Mouse (Mus musculus): ENCODE results near the gene Sulf2. TPM values are rescaled to one million over a fixed set of nuclear protein-coding genes. Genes with fewer than 3 reads are reported as not detected.
A peak's percentile ranks its signal among the peaks of the same experiment; 100 is the strongest.

The Sulf2 gene
- polyA plus RNA-seq, 1 experiment from 2014 or later = 1.9 TPM

DNA sequence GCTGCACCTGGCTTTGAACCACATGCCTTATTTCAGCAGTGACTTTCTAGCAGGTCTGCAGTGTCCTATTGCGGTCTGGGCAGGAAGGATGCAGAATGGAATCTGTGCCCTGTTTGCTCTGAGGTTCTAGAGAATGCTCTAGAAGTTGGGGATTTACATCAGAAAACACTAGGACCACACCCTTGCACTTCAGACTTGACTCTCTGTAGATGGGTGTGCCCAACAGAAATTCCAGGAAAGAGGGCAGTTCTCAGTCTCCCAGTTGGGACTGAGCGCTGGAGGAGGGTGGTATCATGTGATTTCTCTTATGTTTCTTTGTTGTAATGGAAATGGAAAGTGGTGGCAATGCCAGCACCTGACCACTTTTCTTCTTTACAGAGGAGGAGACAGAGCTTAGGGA lies 1.7 kb upstream of the Sulf2 start:
- no peak for ATAC-seq (ENCODE audit: insufficient read depth)
- no peak overlapping the region for H3K4me2 ChIP-seq
- H3K9me3 ChIP-seq (replicated peaks) = no peaks in the 10 kb centered on the region
- no peak overlapping the region for H3K27ac ChIP-seq (replicated peaks)
- peaks cover 12% of the 10 kb centered on the region; the same call in 1 of the 2 replicates for H3K4me1 ChIP-seq (replicated peaks)
- no peak overlapping the region for H3K4me3 ChIP-seq (replicated peaks)
- no peak overlapping the region for H3K9ac ChIP-seq
- no peaks in the 10 kb centered on the region for H3K36me3 ChIP-seq (replicated peaks)
- WGBS (ENCODE audit: insufficient replicate concordance) = 54% methylated on average over 2 of the region's 2 CpGs
- H3K27me3 ChIP-seq = peaks cover 60% of the 10 kb centered on the region

DNA sequence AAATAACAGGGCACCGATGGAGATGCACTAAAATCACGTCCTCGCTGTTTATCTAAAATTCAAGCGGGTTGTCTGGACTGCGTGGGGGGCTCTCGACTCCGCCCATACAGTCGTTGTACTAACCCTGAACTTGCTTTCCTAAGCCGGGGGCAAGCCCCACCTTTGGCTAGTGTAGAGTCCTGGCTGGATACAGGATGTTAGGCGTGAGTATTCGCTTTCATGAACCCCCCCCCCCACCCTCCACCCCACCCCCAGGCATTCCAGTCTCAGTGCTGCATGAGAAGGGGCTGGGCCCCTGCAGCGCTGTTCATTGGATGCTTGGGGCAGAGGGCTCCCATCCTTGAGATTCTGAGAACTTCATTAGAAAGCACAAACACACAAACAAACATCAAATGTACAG lies 659 bp upstream of the Sulf2 start:
- no peak overlapping the region for H3K4me2 ChIP-seq
- no peaks in the 10 kb centered on the region for H3K9me3 ChIP-seq (replicated peaks)
- H3K27me3 ChIP-seq = peaks cover 67% of the 10 kb centered on the region
- no peak for ATAC-seq (ENCODE audit: insufficient read depth)
- H3K27ac ChIP-seq (replicated peaks) = no peak overlapping the region
- no peak overlapping the region for H3K9ac ChIP-seq
- H3K4me3 ChIP-seq (replicated peaks) = no peak overlapping the region
- WGBS (ENCODE audit: insufficient replicate concordance) = 16% methylated on average over 12 of the region's 12 CpGs
- peaks cover 12% of the 10 kb centered on the region; the same call in 1 of the 2 replicates for H3K4me1 ChIP-seq (replicated peaks)
- H3K36me3 ChIP-seq (replicated peaks) = no peaks in the 10 kb centered on the region

DNA sequence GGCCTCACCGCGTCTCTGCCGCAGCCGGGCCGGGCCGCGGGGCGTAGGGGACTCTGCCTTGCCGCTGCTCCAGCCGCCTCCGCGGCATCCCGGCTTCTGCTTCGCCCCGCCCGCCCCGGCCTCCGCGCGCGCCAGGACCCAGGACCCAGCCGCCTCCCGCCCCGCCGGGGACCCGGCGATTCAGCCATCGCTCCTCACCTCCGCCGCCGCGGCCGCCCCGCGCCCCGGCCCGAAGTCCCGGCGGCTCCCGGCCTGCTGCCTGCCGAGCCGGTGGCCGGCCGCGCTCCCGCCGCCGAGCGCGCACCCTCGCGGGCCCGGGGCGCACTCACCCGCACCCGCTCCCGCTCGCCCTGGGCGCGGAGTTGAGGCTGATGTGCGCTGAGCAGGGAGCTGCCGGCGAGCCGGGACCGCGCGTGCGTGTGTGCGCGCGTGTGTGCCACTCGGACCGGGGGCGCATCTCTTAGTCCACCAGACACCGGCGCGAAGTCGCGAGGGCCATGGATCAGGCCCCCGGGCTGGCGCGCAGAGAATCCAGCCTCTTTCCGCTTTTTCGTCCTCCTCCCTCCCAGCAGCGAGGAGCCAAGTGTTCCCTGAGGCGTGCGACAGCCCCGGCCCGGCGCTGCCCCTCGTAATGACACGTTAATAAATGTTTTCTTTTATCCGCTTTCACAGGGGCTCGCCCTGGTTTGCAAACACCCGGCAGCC lies 562 bp downstream of the Sulf2 start:
- Histone ChIP-seq H3K9me3 (replicated peaks) (no peaks in the 10 kb centered on the region), H3K4me1 (replicated peaks) (peaks cover 12% of the 10 kb centered on the region; the same call in 1 of the 2 replicates), H3K27me3 (peaks cover 67% of the 10 kb centered on the region), H3K36me3 (replicated peaks) (no peaks in the 10 kb centered on the region), H3K27ac (replicated peaks) (no peak overlapping the region), H3K9ac (no peak overlapping the region), H3K4me2 (peak overlapping the region; percentile 70), H3K4me3 (replicated peaks) (peak overlapping the region; percentile 47)
- WGBS (ENCODE audit: insufficient replicate concordance) = under 1% methylated on average over 94 of the region's 95 CpGs
- ATAC-seq (ENCODE audit: insufficient read depth) = no peak

DNA sequence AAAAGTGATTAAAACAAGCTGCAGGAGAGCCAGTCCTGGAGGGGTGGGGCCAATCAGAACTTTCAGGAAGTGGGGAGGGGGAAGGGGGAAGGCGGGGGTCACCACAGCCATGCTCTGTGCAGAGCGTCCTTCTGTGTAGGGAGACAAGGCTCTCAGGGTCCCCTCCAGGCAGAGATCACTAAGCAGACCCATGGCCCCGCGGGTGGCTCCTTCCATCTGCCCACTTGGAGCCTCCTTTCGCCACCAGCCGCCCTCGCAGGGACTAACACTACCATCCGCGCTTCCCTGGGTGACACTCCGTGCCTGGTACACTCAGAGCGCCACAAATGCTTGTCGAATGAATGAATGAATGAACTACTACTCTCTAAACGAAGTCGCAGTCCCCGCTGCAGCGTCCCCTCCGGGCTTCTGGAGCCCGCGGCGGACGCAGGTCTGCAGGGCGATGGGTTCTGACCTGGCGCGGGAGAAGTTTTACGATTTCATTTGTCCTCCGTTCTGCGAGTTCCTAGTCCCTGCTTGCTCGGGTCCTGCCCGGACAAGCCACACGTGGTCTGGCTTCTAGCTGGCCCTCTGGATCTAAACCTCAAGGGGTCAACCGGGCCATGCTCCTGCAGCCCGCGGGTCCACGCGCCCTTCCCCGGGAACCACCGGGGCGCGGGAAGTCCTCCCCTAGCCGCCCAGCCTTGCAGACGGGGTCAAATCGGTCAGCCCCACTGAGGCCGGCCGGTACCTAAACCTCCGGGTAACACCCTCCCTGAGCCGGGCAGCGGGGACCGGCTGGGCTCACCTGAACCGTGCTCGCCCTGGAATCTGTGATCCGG lies 1.4 kb downstream of the Sulf2 start:
- H3K27ac ChIP-seq (replicated peaks) = no peak overlapping the region
- peaks cover 12% of the 10 kb centered on the region; the same call in 1 of the 2 replicates for H3K4me1 ChIP-seq (replicated peaks)
- H3K4me3 ChIP-seq (replicated peaks) = peak overlapping the region; percentile 47
- no peaks in the 10 kb centered on the region for H3K9me3 ChIP-seq (replicated peaks)
- ATAC-seq (ENCODE audit: insufficient read depth) = no peak
- WGBS (ENCODE audit: insufficient replicate concordance) = under 1% methylated on average over 51 of the region's 51 CpGs
- no peak overlapping the region for H3K9ac ChIP-seq
- peak overlapping the region; percentile 70 for H3K4me2 ChIP-seq
- H3K36me3 ChIP-seq (replicated peaks) = no peaks in the 10 kb centered on the region
- peaks cover 67% of the 10 kb centered on the region for H3K27me3 ChIP-seq

DNA sequence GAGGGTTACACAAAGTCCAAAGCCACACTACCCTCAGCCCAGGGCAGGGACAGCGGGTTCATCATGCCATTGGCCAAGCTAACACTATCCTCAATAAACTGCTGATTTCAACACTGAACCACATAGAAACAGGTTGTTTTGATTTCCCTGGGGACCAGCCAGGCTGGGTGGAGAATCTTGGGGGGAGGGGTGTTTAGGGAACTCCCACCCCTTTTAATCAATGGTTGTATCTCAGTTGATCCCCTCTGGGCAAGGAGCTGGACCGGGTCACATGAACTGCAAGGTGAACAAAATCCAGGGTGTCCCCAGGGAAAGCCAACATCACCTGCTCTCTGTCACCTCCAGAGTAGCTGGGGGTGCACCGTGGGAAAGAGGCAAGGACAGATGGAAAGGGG lies 2.1 kb downstream of the Sulf2 start:
- Histone ChIP-seq H3K4me3 (replicated peaks) (no peak overlapping the region), H3K4me1 (replicated peaks) (peaks cover 12% of the 10 kb centered on the region; the same call in 1 of the 2 replicates), H3K27ac (replicated peaks) (no peak overlapping the region), H3K4me2 (no peak overlapping the region), H3K9ac (no peak overlapping the region), H3K36me3 (replicated peaks) (no peaks in the 10 kb centered on the region), H3K27me3 (peaks cover 71% of the 10 kb centered on the region), H3K9me3 (replicated peaks) (no peaks in the 10 kb centered on the region)
- ATAC-seq (ENCODE audit: insufficient read depth) = no peak
- 23% methylated on average over 3 of the region's 3 CpGs for WGBS (ENCODE audit: insufficient replicate concordance)

DNA sequence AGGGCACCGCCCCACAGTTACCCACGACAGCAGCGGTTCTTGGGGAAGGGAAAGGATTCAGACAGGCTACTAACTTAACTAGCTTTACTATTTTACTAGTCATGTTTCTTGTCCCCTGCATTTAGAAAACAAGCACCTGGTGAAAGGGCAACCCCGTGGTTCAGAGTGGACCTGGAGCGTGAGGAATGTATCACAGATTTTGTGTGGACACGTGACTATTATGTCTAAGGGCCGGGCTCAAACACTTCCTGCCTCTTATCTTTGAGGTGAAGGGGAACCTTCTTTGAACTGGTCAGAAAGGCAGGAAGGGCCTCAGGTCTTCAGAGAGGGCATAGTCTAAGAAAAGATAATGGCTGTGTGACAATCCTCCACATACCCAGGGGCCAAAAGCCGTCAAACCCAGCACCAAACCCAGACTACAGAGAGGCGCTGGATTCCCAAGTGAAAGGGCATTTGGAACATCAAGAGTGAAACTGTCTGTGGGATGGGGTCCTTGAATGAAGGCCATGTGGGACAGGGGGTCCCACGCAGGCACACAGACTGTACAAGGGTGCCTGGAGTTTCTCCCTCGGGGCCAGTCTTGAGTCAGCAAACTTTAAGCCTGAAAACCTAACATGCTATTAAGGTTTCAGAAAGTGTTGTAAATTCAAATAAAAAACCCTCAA lies 2.6 kb downstream of the Sulf2 start:
- no peak overlapping the region for H3K27ac ChIP-seq (replicated peaks)
- H3K4me1 ChIP-seq (replicated peaks) = peaks cover 12% of the 10 kb centered on the region; the same call in 1 of the 2 replicates
- no peak overlapping the region for H3K4me2 ChIP-seq
- no peak overlapping the region for H3K4me3 ChIP-seq (replicated peaks)
- H3K27me3 ChIP-seq = peaks cover 67% of the 10 kb centered on the region
- H3K9me3 ChIP-seq (replicated peaks) = no peaks in the 10 kb centered on the region
- ATAC-seq (ENCODE audit: insufficient read depth) = no peak
- WGBS (ENCODE audit: insufficient replicate concordance) = 29% methylated on average over 11 of the region's 11 CpGs
- no peaks in the 10 kb centered on the region for H3K36me3 ChIP-seq (replicated peaks)
- no peak overlapping the region for H3K9ac ChIP-seq

DNA sequence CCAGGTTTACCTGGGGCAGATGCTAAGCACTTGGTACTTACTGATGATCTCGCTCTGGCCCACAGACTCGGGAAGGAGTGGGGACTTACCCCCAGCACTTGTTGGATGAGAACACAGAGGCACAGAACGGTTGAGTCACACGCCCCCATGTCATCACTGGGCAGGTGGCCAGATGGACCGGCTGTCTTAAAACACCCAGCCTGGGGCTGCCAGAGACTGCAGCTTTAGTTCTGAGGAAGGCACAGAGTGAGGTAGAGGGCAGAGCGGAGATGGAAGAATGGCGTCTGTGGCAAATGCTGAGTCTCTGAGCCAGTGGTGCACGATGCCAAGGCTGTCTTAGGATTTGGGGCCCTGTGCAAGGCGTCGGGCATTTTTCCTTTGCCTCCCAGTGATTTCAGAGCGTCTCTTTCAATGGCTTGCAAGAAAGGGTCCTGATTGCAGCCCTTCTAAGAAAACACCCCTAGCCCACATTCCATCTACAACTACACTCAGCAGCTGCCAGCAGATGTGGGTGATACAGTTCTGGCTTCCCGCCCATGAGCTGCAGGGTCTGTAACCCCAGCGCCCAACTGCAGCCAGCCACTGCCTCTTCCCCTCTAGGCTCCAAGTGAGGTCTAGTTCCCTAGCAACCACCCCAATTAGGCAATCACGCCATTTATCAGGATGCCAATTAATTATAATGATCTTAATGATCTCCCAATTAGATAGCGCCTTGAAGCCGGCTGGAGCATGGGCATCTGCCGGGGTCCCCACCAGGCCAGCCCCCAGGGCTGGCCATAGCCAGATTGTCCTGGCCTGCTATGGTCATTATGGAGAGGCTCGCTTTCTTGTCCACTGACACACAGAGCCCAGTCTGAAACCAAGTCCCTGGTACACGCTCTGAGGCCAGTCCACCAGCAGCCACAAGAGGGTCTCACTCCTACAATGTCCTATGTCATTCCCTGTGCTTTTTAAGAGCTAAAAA lies 3.7 kb downstream of the Sulf2 start:
- 66% methylated on average over 19 of the region's 19 CpGs for WGBS (ENCODE audit: insufficient replicate concordance)

DNA sequence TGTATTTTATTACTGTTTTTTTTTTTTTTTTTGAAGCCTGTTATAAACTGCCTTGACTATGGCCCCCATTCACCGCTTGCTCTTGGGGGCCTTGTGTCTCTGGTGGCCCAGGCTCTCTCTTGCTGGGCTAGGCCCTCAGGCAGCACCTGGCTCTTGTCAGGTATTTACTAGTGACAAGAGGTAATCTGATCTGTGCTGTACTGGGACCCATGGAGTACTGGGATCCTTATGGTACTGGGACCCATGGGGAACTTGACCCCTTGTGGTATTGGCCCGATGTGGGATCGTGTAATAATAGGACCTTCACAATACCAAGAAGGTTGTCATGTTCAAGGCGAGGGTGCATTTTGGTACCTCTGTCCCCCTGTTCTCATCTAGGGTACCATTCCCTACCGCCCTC lies 4.9 kb downstream of the Sulf2 start:
- Histone ChIP-seq H3K4me2 (no peak overlapping the region), H3K36me3 (replicated peaks) (no peaks in the 10 kb centered on the region), H3K9ac (no peak overlapping the region), H3K27ac (replicated peaks) (no peak overlapping the region), H3K9me3 (replicated peaks) (no peaks in the 10 kb centered on the region), H3K27me3 (peaks cover 44% of the 10 kb centered on the region), H3K4me3 (replicated peaks) (no peak overlapping the region), H3K4me1 (replicated peaks) (peaks cover 12% of the 10 kb centered on the region; the same call in 1 of the 2 replicates)
- no peak for ATAC-seq (ENCODE audit: insufficient read depth)
- WGBS (ENCODE audit: insufficient replicate concordance) = 61% methylated on average over 5 of the region's 5 CpGs

More for the DNA sequence above, 3.7 kb downstream of the Sulf2 start:
- no peak overlapping the region for H3K4me3 ChIP-seq (replicated peaks)
- no peak for ATAC-seq (ENCODE audit: insufficient read depth)
- peaks cover 57% of the 10 kb centered on the region for H3K27me3 ChIP-seq
- no peak overlapping the region for H3K4me2 ChIP-seq
- H3K9me3 ChIP-seq (replicated peaks) = no peaks in the 10 kb centered on the region
- H3K9ac ChIP-seq = no peak overlapping the region
- no peak overlapping the region for H3K27ac ChIP-seq (replicated peaks)
- H3K36me3 ChIP-seq (replicated peaks) = no peaks in the 10 kb centered on the region
- peaks cover 12% of the 10 kb centered on the region; the same call in 1 of the 2 replicates for H3K4me1 ChIP-seq (replicated peaks)

DNA sequence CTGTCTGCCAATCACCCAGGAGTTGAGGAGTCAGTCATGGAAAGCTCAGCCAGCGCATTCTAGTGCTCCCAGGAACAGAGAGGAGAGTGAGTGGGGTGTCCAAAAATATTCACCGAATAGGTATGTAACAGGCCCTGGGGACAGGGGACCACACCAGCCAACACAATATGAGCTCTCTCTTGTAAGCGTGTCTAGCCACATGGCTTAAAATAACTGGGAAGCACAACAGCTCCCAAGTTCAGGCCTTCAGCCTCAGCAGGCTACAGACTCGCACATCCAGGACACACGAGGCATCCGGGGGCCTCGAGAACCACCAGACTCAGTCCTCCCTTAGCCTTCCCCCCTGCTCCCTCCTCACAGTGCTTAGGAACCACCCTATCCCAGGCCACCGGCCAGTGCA lies 6.0 kb downstream of the Sulf2 start:
- Histone ChIP-seq H3K9me3 (replicated peaks) (no peaks in the 10 kb centered on the region), H3K36me3 (replicated peaks) (no peaks in the 10 kb centered on the region), H3K4me1 (replicated peaks) (peaks cover 5% of the 10 kb centered on the region; the same call in 1 of the 2 replicates), H3K4me3 (replicated peaks) (no peak overlapping the region), H3K27me3 (peaks cover 33% of the 10 kb centered on the region), H3K9ac (no peak overlapping the region), H3K27ac (replicated peaks) (no peak overlapping the region), H3K4me2 (no peak overlapping the region)
- 65% methylated on average over 8 of the region's 8 CpGs for WGBS (ENCODE audit: insufficient replicate concordance)
- ATAC-seq (ENCODE audit: insufficient read depth) = no peak

DNA sequence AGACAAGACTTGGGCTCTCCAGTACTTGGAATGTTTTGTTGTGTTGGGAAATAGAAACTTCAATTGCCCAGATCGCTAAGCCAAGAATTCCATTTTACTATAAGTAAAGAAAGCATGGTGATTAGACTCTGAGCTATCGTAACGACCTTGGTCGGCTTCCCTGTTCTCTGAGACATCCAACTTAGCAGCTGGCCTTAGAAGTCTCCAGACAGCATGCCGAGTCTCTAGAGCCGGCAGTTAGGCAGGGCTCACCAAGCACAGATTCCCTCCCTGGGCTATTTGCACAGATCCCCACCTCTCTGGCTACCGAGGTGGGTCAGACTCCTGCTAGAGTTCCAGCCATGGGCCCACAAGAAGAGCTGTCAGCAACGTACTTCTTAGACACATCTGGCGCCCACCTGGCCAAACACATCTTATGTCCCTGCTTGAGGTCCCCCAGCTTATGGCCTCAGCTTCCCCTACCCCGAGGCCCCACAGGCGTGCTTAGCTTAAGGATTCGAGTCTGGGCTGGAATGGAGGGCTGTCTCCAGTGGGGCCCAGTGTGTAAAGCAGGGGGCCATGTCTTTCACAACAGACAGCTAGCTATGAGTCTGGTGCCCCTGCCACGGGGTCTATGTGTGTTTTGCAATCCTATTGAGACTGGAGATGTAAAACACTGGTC lies 6.7 kb downstream of the Sulf2 start:
- no peaks in the 10 kb centered on the region for H3K9me3 ChIP-seq (replicated peaks)
- H3K36me3 ChIP-seq (replicated peaks) = no peaks in the 10 kb centered on the region
- peaks cover under 1% of the 10 kb centered on the region; the same call in 1 of the 2 replicates for H3K4me1 ChIP-seq (replicated peaks)
- no peak overlapping the region for H3K27ac ChIP-seq (replicated peaks)
- no peak overlapping the region for H3K4me2 ChIP-seq
- H3K9ac ChIP-seq = no peak overlapping the region
- ATAC-seq (ENCODE audit: insufficient read depth) = no peak
- H3K4me3 ChIP-seq (replicated peaks) = no peak overlapping the region
- 52% methylated on average over 13 of the region's 13 CpGs for WGBS (ENCODE audit: insufficient replicate concordance)
- peaks cover 27% of the 10 kb centered on the region for H3K27me3 ChIP-seq

Data from liver, embryonic 15.5 days (tissue).